Comparison of ENCODE assay signal across 23 mouse cellular contexts in genomic region chr16:83698181-83698580, GRCm38 (mm10).
A peak's percentile ranks its signal among the peaks of the same experiment; 100 is the strongest.
DNase-seq lines count a peak whose midpoint lies in the region; ATAC-seq and TF ChIP-seq lines count a peak whose summit lies in the region.
"Had no signal": no experiment of that assay in that cellular context is flagged by ENCODE, and none has a peak within 500 bp of the region (broad histone marks: within the 10 kb centered on the region; RNA-seq: fewer than 3 reads in every experiment).

No protein-coding gene starts in this region.

- TF ChIP-seq CTCF in lung, postnatal 0 days (IDR thresholded peaks at IDR 0.05), result no peak

- no peaks in the 10 kb centered on the region for H3K36me3 ChIP-seq in forebrain, embryonic 14.5 days (ENCODE audit: control insufficient read depth, insufficient read depth, low read length)
- no peaks in the 10 kb centered on the region for H3K36me3 ChIP-seq in forebrain, embryonic 12.5 days (replicated peaks)
- no peaks in the 10 kb centered on the region for H3K36me3 ChIP-seq in lung, postnatal 0 days (ENCODE audit: insufficient read depth, low read length)
- H3K36me3 ChIP-seq: embryonic facial prominence, embryonic 13.5 days; G1E; heart, embryonic 13.5 days; hindbrain, embryonic 15.5 days had no signal

- no peak for TF ChIP-seq EP300 in lung, postnatal 0 days (IDR thresholded peaks at IDR 0.05)

- H3K9ac ChIP-seq in forebrain, embryonic 14.5 days (ENCODE audit: low read length), result no peak overlapping the region
- no peak overlapping the region for H3K9ac ChIP-seq in forebrain, embryonic 12.5 days
- no peak overlapping the region for H3K9ac ChIP-seq in lung, postnatal 0 days (replicated peaks; ENCODE audit: low read depth)
- H3K9ac ChIP-seq: embryonic facial prominence, embryonic 13.5 days; heart, embryonic 13.5 days; hindbrain, embryonic 15.5 days had no signal

- H3K4me2 ChIP-seq in forebrain, embryonic 14.5 days (ENCODE audit: low read length), result no peak overlapping the region
- no peak overlapping the region for H3K4me2 ChIP-seq in forebrain, embryonic 12.5 days
- no peak overlapping the region for H3K4me2 ChIP-seq in lung, postnatal 0 days (replicated peaks; ENCODE audit: low read depth, low read length)
- H3K4me2 ChIP-seq: embryonic facial prominence, embryonic 13.5 days; heart, embryonic 13.5 days; hindbrain, embryonic 15.5 days had no signal

- no peaks in the 10 kb centered on the region for H3K27me3 ChIP-seq in forebrain, embryonic 14.5 days (replicated peaks; ENCODE audit: control insufficient read depth, insufficient read depth, low read length)
- H3K27me3 ChIP-seq in forebrain, embryonic 12.5 days, result no peaks in the 10 kb centered on the region
- no peaks in the 10 kb centered on the region for H3K27me3 ChIP-seq in lung, postnatal 0 days (replicated peaks; ENCODE audit: insufficient read depth, low read length)
- H3K27me3 ChIP-seq: embryonic facial prominence, embryonic 13.5 days; heart, embryonic 13.5 days; hindbrain, embryonic 15.5 days had no signal

- ATAC-seq in forebrain, embryonic 14.5 days, result no peak
- no peak for ATAC-seq in forebrain, embryonic 12.5 days (ENCODE audit: low FRiP score)
- ATAC-seq in frontal cortex, adult (ENCODE audit: low TSS enrichment), result peak; percentile 59; the same call in 1 of the 2 replicates
- ATAC-seq in lung, postnatal 0 days, result no peak
- ATAC-seq: CD4-positive, CD25-positive, alpha-beta regulatory T cell, adult 4 months; intestine, embryonic 16.5 days had no signal

- H3K4me3 ChIP-seq in forebrain, embryonic 14.5 days (ENCODE audit: low read depth, low read length), result no peak overlapping the region
- no peak overlapping the region for H3K4me3 ChIP-seq in forebrain, embryonic 12.5 days (replicated peaks)
- H3K4me3 ChIP-seq in lung, postnatal 0 days (ENCODE audit: low read depth, low read length), result no peak overlapping the region
- H3K4me3 ChIP-seq: embryonic facial prominence, embryonic 13.5 days; gastrocnemius, adult 2 months; heart, embryonic 13.5 days; hindbrain, embryonic 15.5 days had no signal

- DNase-seq in forebrain, embryonic 14.5 days (ENCODE audit: low spot score), result peak; percentile 72
- no peak for DNase-seq in frontal cortex, postnatal 14 days (ENCODE audit: low spot score in 2 of 2)
- peak; percentile 6 for DNase-seq in lung, postnatal 0 days (ENCODE audit: low spot score)
- no peak for DNase-seq in lung, adult 18-20 months
- DNase-seq in urinary bladder, postnatal 14 days (ENCODE audit: low spot score), result no peak
- DNase-seq: adrenal gland, adult 8-10 months; adrenal gland, postnatal 36 days; B cell, adult 2 months; cerebellum, adult 18-20 months; cerebellum, adult 9-11 months; cerebellum, postnatal 36 days; gastrocnemius, adult 2 months; gastrocnemius, postnatal 25 days; heart, adult 11 months; heart, postnatal 36 days had no signal

- H3K27ac ChIP-seq in forebrain, embryonic 14.5 days (ENCODE audit: low read depth, low read length), result no peak overlapping the region
- H3K27ac ChIP-seq in forebrain, embryonic 12.5 days, result no peak overlapping the region
- H3K27ac ChIP-seq in lung, postnatal 0 days (ENCODE audit: low read length), result no peak overlapping the region
- H3K27ac ChIP-seq: embryonic facial prominence, embryonic 13.5 days; gastrocnemius, adult 2 months; heart, embryonic 13.5 days; hindbrain, embryonic 15.5 days had no signal

- H3K9me3 ChIP-seq in forebrain, embryonic 14.5 days (replicated peaks; ENCODE audit: control insufficient read depth, low read length), result no peaks in the 10 kb centered on the region
- no peaks in the 10 kb centered on the region for H3K9me3 ChIP-seq in forebrain, embryonic 12.5 days
- H3K9me3 ChIP-seq in lung, postnatal 0 days (ENCODE audit: low read length), result no peaks in the 10 kb centered on the region
- H3K9me3 ChIP-seq: embryonic facial prominence, embryonic 13.5 days; heart, embryonic 13.5 days; hindbrain, embryonic 15.5 days had no signal

- H3K4me1 ChIP-seq in forebrain, embryonic 14.5 days (ENCODE audit: control insufficient read depth, insufficient read depth, low read length), result no peaks in the 10 kb centered on the region
- H3K4me1 ChIP-seq in forebrain, embryonic 12.5 days, result no peaks in the 10 kb centered on the region
- no peaks in the 10 kb centered on the region for H3K4me1 ChIP-seq in lung, postnatal 0 days (ENCODE audit: insufficient read depth, low read depth, low read length)
- H3K4me1 ChIP-seq: embryonic facial prominence, embryonic 13.5 days; heart, embryonic 13.5 days; hindbrain, embryonic 15.5 days had no signal

Comparison
In these comparisons a context has a peak if more than half of its experiments do, and no peak if none do; other contexts are left out.
1. DNase-seq: peak in forebrain, embryonic 14.5 days (single experiment) and lung, postnatal 0 days (single experiment); none in frontal cortex, postnatal 14 days (0 of 2), lung, adult 18-20 months (0 of 2) and urinary bladder, postnatal 14 days (single experiment).